Mouse (Mus musculus) olfactory bulb, adult 2 months (tissue): ENCODE results near the gene Adam19.

ENCODE experiments used
- CTCF ChIP-seq: fragments of 200-500 bp; IDR thresholded peaks from 2 replicates; pipeline ENCODE4 v1.5.1; 2012; ENCODE audit warnings: low read depth, mild to moderate bottlenecking, low read length, moderate library complexity; ENCODE audit not compliant: insufficient read depth
- POLR2A ChIP-seq: fragments of 200-500 bp; IDR thresholded peaks from 2 replicates; pipeline ENCODE4 v1.6.1; 2012; ENCODE audit warnings: mild to moderate bottlenecking, low read depth, low read length, moderate library complexity; ENCODE audit not compliant: insufficient read depth

DNA sequence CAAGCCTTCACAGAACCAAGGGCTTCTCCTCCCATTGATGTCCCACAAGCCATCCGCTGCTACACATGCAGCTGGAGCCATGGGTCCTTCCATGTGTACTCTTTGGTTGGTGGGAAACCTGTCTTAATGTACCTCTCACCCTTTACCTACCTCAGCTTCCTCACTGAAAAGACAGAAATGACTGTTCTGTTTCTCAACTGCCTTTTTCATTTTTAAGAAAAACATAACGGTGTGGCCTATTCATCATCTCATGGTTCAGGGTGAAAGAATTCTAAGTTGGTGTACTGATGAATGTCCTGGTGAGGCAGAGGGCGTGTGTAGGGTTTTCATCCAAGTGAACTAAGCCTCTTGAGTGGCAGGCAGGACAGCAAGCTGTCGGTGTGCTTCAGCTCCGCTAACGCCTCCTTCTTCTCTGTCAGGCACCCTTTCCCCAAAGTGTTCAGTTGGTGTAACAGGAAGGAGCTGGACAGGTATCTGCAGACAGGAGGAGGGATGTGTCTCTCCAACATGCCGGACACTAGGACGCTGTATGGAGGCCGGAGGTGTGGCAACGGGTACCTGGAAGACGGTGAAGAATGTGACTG, 71.1 kb downstream of the Adam19 start:
- TF ChIP-seq POLR2A (no peak), CTCF (no peak)
